Mouse (Mus musculus) liver, adult 2 months (tissue): Measurements from ENCODE around the gene Tram1l1.

Experiments used
- CTCF ChIP-seq: fragments of 200-500 bp; IDR thresholded peaks from 2 replicates; pipeline ENCODE4 v1.5.1; 2011; ENCODE audit warnings: low read depth, low read length, control low read depth
- POLR2A ChIP-seq: fragments of 200-500 bp; IDR thresholded peaks from 2 replicates; pipeline ENCODE4 v1.6.1; 2011; ENCODE audit warnings: low read length, control low read depth; ENCODE audit not compliant: insufficient read depth; ENCODE audit errors: extremely low read depth

GRCm38 (mm10) chr3:124357533-124357932, 36.9 kb downstream of the Tram1l1 start:
- TF ChIP-seq CTCF, result no peak
- no peak for TF ChIP-seq POLR2A
